Mouse (Mus musculus) embryo, embryonic 11.5 days (tissue): ENCODE data around the gene Ddx60.
"Not testable (repeated sequence)": the region's sequence is repeated elsewhere in the genome, so short reads cannot be mapped to it uniquely, and the experiment has no call there.

Experiments used
- DNase-seq: peaks from one replicate; pipeline ENCODE4 v3.0.0-alpha.2; 2012; ENCODE audit warnings: low read depth, low spot score

The Ddx60 gene

GRCm38 (mm10) chr8:61927777-61928494 lies at the start of gene Ddx60:
TSS of gene Ddx60 (plus strand) at chr8:61928087.
- DNase-seq = no peak

- peak; percentile 37 for DNase-seq
Measured at GRCm38 (mm10) chr8:61894062-61894461, 33.8 kb upstream of the Ddx60 start.

- no peak for DNase-seq
Measured at GRCm38 (mm10) chr8:61896742-61897141, 31.1 kb upstream of the Ddx60 start.

- no peak for DNase-seq
Measured at GRCm38 (mm10) chr8:61897402-61897801, 30.5 kb upstream of the Ddx60 start.

DNA sequence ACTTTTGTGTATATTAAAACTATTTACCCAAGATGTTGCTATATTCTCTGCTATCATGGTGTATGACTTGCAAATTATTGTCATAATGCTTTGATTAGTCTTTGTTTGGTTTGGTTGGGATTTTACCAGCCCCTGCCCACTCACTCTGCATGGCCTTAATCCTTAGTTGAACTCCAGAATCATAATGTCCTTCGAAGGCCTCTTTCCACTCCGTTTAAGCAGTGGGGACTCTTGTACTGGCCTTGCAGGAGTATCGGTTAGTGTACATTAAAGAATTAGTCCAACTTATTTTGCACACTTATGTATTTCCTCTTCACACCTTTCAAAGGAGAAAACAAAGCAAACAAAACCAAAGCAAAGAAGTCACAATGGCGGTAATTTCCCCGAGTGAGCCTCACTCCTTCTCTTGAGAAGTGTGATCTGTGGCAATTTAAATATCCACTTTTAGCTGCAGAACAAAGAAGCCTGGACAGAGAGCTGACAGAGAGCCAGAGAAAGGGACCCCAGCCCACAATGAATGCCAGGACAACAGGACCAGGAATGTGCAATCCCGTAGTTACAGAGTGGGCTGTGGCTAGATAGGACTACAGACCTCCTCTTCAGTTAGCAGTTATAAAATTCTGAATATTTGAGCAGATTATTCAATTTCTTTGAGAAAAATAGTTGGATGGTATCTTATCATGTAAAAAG lies 26.7 kb upstream of the Ddx60 start:
- no peak for DNase-seq

DNA sequence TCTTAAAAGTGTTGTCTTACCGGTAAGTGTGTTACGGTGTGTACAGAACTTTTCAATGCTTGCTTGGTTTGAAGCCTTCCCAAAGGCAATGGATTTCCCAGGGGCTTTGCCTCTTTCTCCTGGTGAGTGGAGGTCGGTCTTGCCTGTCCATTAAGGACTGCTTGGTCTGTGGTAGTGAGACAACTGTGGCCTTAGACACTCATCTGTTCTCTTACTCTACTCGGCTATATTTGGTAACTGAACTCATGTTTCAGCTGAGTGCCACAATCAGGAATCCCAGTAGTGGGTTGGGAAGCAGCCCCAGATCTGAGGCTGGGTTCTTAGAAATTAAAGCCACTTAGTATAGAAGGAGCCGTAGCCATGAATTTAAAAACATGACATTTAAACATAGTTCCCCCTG lies 25.4 kb upstream of the Ddx60 start, which contains the start of gene Palld:
Gene Palld, minus strand, starts transcription at position 170 of the 400 bp plus-strand sequence.
- DNase-seq = no peak

GRCm38 (mm10) chr8:61908303-61909215 lies 19.3 kb upstream of the Ddx60 start:
- DNase-seq = no peak

- DNase-seq = no peak
Measured at GRCm38 (mm10) chr8:61909313-61909712, 18.6 kb upstream of the Ddx60 start.

DNA sequence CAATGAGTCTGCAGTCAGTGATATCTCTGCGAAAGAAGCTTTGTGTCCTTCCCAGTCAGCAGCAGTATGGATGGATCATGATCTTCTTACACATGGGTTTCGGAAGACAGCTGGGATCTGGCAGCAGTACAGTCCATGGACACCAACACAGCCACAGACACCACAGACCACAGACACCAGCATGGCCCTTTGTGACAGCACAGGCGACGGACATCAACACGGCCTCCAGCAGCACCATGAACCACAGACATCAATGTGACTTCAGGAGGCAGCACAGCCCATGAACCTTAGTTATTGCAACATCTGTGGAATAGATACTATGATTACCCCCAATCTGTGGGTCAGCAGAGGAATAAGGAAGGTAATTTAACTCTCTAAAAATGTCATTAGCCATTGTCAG lies 15.1 kb upstream of the Ddx60 start:
- DNase-seq = no peak

DNA sequence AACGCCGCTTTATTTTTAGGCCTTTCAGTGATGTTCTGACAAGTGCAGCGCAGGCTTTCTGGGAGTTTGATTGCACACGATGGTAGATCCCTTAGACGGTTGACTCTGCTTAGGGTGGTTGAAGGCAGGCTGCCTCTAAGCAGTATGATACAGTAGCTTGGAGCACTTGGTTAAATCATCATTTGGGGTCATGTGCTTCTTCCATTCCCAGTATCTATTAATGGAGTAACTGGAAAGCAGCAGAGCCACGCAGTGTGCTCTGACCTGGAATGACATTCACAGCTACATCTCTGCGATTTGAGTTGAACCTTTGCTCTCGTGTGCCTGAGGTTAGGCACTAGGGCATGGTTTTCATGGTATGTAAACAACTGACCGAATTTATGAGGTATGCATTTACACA lies 13.9 kb upstream of the Ddx60 start:
- no peak for DNase-seq

- DNase-seq = no peak
Measured at GRCm38 (mm10) chr8:61917287-61917686, 10.6 kb upstream of the Ddx60 start.

DNA sequence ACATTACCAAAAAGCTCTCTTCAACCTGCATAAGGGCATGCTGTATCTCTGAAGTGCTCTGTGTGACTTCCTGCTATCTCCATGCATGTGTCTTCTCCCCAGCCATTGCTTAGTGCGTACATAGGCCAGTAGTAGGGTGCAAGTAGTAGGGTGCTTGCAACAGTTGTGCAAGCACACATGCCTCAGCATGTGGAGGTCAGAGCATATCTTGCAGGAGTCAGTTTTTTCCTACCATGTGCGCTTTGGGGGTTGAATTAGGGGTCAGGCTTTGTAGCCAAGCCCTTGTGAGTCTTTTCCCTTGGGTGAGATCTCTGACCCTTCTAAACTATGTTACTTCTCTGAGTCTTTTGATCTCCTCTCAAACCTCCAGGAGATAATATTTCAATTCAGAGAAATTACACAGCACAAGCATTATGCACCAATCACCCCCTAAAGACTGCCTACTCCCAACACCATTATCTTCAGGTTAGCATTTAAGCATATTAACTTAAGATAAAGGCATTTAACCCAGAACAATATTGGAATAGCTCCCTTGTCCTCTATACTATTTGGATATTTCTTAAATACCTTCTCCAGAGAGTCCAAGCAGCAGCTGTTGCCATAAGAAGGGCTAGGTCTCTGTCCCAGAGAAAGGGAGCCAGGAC lies 8.6 kb upstream of the Ddx60 start:
- no peak for DNase-seq

DNA sequence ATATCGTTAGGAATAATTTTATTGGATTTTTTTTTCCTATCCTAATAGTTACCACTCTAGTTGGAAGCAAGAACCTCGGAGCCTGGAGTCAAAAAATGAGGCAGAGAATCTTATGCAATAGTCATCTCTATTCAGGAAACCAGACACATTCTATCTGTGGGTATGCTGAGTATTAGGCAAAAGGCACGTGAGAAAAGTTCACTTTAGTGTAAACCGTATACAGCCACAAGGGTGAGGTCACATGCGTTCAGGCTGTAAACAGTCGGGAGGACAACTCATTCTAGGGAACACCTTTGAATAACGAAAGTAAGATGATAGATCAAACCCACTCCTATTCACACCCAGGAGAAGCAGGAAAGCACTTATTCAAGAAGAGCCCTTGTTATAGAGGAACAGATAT lies 7.5 kb upstream of the Ddx60 start:
- no peak for DNase-seq

GRCm38 (mm10) chr8:61921454-61922054 lies 6.3 kb upstream of the Ddx60 start:
- no peak for DNase-seq

- no peak for DNase-seq
Measured at GRCm38 (mm10) chr8:61924518-61924917, 3.4 kb upstream of the Ddx60 start.

GRCm38 (mm10) chr8:61933243-61933642 lies 5.4 kb downstream of the Ddx60 start:
- no peak for DNase-seq

- DNase-seq = no peak
Measured at GRCm38 (mm10) chr8:61937576-61937975, 9.7 kb downstream of the Ddx60 start.

- DNase-seq = not testable (repeated sequence)
Measured at GRCm38 (mm10) chr8:61964591-61965375, 36.9 kb downstream of the Ddx60 start.

- no peak for DNase-seq
Measured at GRCm38 (mm10) chr8:61969581-61969980, 41.7 kb downstream of the Ddx60 start.

GRCm38 (mm10) chr8:61984941-61985340 lies 57.1 kb downstream of the Ddx60 start:
- DNase-seq = no peak
